Mouse (Mus musculus) kidney, embryonic 16.5 days (tissue): ENCODE measurements around the gene Bnipl. TPM values are rescaled to one million over a fixed set of nuclear protein-coding genes. Genes with fewer than 3 reads are reported as not detected.
A peak's percentile ranks its signal among the peaks of the same experiment; 100 is the strongest.

ENCODE experiments used
- ATAC-seq: fragments of 200-750 bp; cut with Nextera tagmentation; 2 replicates; pipeline ENCODE4 v1.8.0; 2017; ENCODE audit warnings: moderate TSS enrichment; ENCODE audit not compliant: low FRiP score, low TSS enrichment
- H3K27ac ChIP-seq: fragments of 300-500 bp; sonication (generic); 2 replicates; pipeline ENCODE4 v1.5.1; 2014; ENCODE audit warnings: low read length
- H3K27me3 ChIP-seq: fragments of 300-500 bp; sonication (generic); 2 replicates; pipeline ENCODE4 v1.6.1; 2014; ENCODE audit warnings: low read length, control low read depth, mixed read lengths; ENCODE audit not compliant: insufficient read depth
- H3K36me3 ChIP-seq: fragments of 300-500 bp; sonication (generic); 2 replicates; pipeline ENCODE4 v1.6.1; 2014; ENCODE audit warnings: low read length, control low read depth, mixed read lengths; ENCODE audit not compliant: insufficient read depth
- H3K4me1 ChIP-seq: fragments of 300-500 bp; sonication (generic); 2 replicates; pipeline ENCODE4 v1.6.1; 2014; ENCODE audit warnings: low read length, control low read depth, mixed read lengths; ENCODE audit not compliant: insufficient read depth
- H3K4me2 ChIP-seq: fragments of 300-500 bp; sonication (generic); replicated peaks from 2 replicates; pipeline ENCODE4 v1.6.1; 2014; ENCODE audit warnings: low read depth, low read length
- H3K4me3 ChIP-seq: fragments of 300-500 bp; sonication (generic); 2 replicates; pipeline ENCODE4 v1.5.1; 2014; ENCODE audit warnings: mild to moderate bottlenecking, low read length
- H3K9ac ChIP-seq: fragments of 300-500 bp; sonication (generic); replicated peaks from 2 replicates; pipeline ENCODE4 v1.6.1; 2014; ENCODE audit warnings: low read length
- H3K9me3 ChIP-seq: fragments of 300-500 bp; sonication (generic); 2 replicates; pipeline ENCODE4 v1.6.1; 2016; ENCODE audit warnings: low read length, control low read depth
- WGBS: fragments of 180-500 bp; shearing (Covaris S2); extraction: QIAGEN DNeasy Blood & Tissue Kit; methylation state at CpG from one replicate; pipeline ENCODE4 v1.1.7; 2014; 5-methylcytosine and 5-hydroxymethylcytosine counted together
- polyA plus RNA-seq: library from polyadenylated mRNA; unstranded; fragments of >200 nt; fragmentation: Nextera tagmentation; extraction: Ambion mirVana; gene quantifications from 2 replicates; pipeline ENCODE4 v1.2.1, GENCODE M21; 2015

Gene Bnipl
- polyA plus RNA-seq, 1 experiment from 2014 or later, result 0.41 TPM

GRCm38 (mm10) chr3:95200132-95200531, 50.9 kb downstream of the Bnipl start:
- H3K27me3 ChIP-seq, result no peaks in the 10 kb centered on the region
- H3K27ac ChIP-seq, result peak overlapping the region; percentile 83
- no peak overlapping the region for H3K4me3 ChIP-seq
- no peak overlapping the region for H3K4me2 ChIP-seq
- peaks cover 64% of the 10 kb centered on the region for H3K36me3 ChIP-seq
- H3K4me1 ChIP-seq, result no peaks in the 10 kb centered on the region
- peak; percentile 93 for ATAC-seq
- WGBS, result 53% methylated on average over 7 of the region's 7 CpGs
- H3K9me3 ChIP-seq, result no peaks in the 10 kb centered on the region
- H3K9ac ChIP-seq, result no peak overlapping the region

- peaks cover 67% of the 10 kb centered on the region for H3K36me3 ChIP-seq
- no peak for ATAC-seq
- no peaks in the 10 kb centered on the region for H3K27me3 ChIP-seq
- no peak overlapping the region for H3K9ac ChIP-seq
- H3K9me3 ChIP-seq, result no peaks in the 10 kb centered on the region
- 83% methylated on average over 1 of the region's 1 CpGs for WGBS
- H3K4me3 ChIP-seq, result no peak overlapping the region
- H3K27ac ChIP-seq, result no peak overlapping the region
- H3K4me2 ChIP-seq, result no peak overlapping the region
- no peaks in the 10 kb centered on the region for H3K4me1 ChIP-seq
These were observed 51.9 kb downstream of the Bnipl start for GRCm38 (mm10) chr3:95199101-95199500.

DNA sequence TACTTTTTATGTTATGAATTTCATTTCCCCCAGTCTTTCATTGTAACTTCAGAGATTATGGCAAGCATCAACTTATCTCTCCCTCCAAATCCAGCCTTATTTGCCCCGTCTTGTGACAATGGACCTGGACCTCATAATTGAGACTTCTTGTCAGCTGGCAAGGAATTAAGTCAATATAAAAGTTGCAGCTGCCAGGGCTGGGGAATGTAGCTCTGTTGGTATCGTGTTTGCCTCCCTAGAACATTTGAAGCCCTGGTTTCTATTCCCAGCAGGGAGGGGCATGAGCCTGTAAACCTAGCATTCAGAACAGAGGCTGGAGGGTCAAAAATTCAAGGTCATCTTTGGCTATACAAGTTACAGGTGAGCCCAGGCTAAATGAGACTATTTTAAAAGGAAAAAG, 55.2 kb downstream of the Bnipl start:
- no peak overlapping the region for H3K4me2 ChIP-seq
- no peak overlapping the region for H3K9ac ChIP-seq
- no peaks in the 10 kb centered on the region for H3K4me1 ChIP-seq
- 83% methylated on average over 2 of the region's 2 CpGs for WGBS
- H3K9me3 ChIP-seq, result no peaks in the 10 kb centered on the region
- H3K27ac ChIP-seq, result no peak overlapping the region
- ATAC-seq, result no peak
- peaks cover 50% of the 10 kb centered on the region for H3K36me3 ChIP-seq
- H3K27me3 ChIP-seq, result no peaks in the 10 kb centered on the region
- no peak overlapping the region for H3K4me3 ChIP-seq

DNA sequence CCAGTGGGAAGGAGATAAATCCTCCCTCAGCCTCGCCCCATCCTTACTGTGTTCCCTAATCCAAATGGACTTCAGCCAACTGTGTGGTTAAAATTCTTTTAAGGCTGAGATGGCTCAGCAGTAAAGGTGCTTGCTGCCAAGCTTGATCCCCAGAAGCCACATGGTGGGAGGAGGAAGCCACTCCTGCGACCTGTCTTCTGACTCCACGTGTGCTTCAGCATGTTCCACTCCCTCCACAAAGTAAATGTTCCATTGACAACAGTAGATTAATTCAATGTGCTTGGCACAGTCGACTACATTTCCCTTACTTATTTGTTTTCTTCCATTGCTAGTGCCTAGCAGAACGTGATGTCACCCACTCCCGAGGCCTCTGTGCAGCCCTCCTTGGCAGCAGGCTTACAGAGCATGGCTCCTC, 56.3 kb downstream of the Bnipl start:
- ATAC-seq, result no peak
- Histone ChIP-seq H3K9me3 (no peaks in the 10 kb centered on the region), H3K27me3 (no peaks in the 10 kb centered on the region), H3K4me2 (no peak overlapping the region), H3K27ac (no peak overlapping the region), H3K4me3 (no peak overlapping the region), H3K9ac (no peak overlapping the region), H3K36me3 (peaks cover 59% of the 10 kb centered on the region), H3K4me1 (no peaks in the 10 kb centered on the region)
- 84% methylated on average over 6 of the region's 6 CpGs for WGBS

Other genes with a start within 250 kb of the Bnipl start
- 28.8 and 32.9 TPM in 2 replicates for gene Zfp687, start 235.7 kb downstream of the Bnipl start, polyA plus RNA-seq
- 279 and 281 TPM in 2 replicates for gene Psmd4, start 208.6 kb downstream of the Bnipl start, polyA plus RNA-seq
- gene Pip5k1a, start 144.3 kb downstream of the Bnipl start, polyA plus RNA-seq, result 24.0 and 24.7 TPM in 2 replicates
- gene Vps72, start 140.2 kb downstream of the Bnipl start, polyA plus RNA-seq, result 184 and 185 TPM in 2 replicates
- gene Tmod4, start 126.7 kb downstream of the Bnipl start, polyA plus RNA-seq, result 0.84 and 1.6 TPM in 2 replicates
- 71.6 and 79.0 TPM in 2 replicates for gene Scnm1, start 117.2 kb downstream of the Bnipl start, polyA plus RNA-seq
- 15.3 and 17.3 TPM in 2 replicates for gene Lysmd1, start 117.1 kb downstream of the Bnipl start, polyA plus RNA-seq
- gene Tnfaip8l2, start 108.8 kb downstream of the Bnipl start, polyA plus RNA-seq, result 2.9 and 4.2 TPM in 2 replicates
- 3.0 and 3.1 TPM in 2 replicates for gene Sema6c, start 90.7 kb downstream of the Bnipl start, polyA plus RNA-seq
- 8.8 and 10.8 TPM in 2 replicates for gene Gabpb2, start 33.3 kb downstream of the Bnipl start, polyA plus RNA-seq
- 90.3 and 94.4 TPM in 2 replicates for gene Cdc42se1, start 22.5 kb downstream of the Bnipl start, polyA plus RNA-seq
- 14.0 and 16.6 TPM in 2 replicates for gene Mllt11, start 19.0 kb downstream of the Bnipl start, polyA plus RNA-seq
- gene Gm128, start 9.6 kb downstream of the Bnipl start, polyA plus RNA-seq, result 0.53 and 0.55 TPM in 2 replicates
- 55.8 and 57.0 TPM in 2 replicates for gene Mindy1, start 30.2 kb upstream of the Bnipl start, polyA plus RNA-seq
- gene Prune1, start 30.9 kb upstream of the Bnipl start, polyA plus RNA-seq, result 25.8 and 27.4 TPM in 2 replicates
- gene Anxa9, start 56.0 kb upstream of the Bnipl start, polyA plus RNA-seq, result 8.6 and 9.4 TPM in 2 replicates
- gene Cers2, start 63.6 kb upstream of the Bnipl start, polyA plus RNA-seq, result 208 and 209 TPM in 2 replicates
- gene Setdb1, start 106.0 kb upstream of the Bnipl start, polyA plus RNA-seq, result 45.5 and 46.7 TPM in 2 replicates
- 0.52 TPM in 1 of 2 replicates, not detected in the other for gene 4930558C23Rik, start 151.6 kb upstream of the Bnipl start, polyA plus RNA-seq
- gene Arnt, start 183.2 kb upstream of the Bnipl start, polyA plus RNA-seq, result 46.0 and 47.7 TPM in 2 replicates
- 5.6 and 8.9 TPM in 2 replicates for gene Ctsk, start 248.1 kb upstream of the Bnipl start, polyA plus RNA-seq